Mouse (Mus musculus) lung, postnatal 0 days (tissue): ENCODE results near the gene Tpbgl. TPM values are rescaled to one million over a fixed set of nuclear protein-coding genes. Genes with fewer than 3 reads are reported as not detected.

Experiments used
- ATAC-seq: fragments of 200-750 bp; cut with Nextera tagmentation; 2 replicates; pipeline ENCODE4 v1.8.0; 2017; ENCODE audit warnings: moderate library complexity
- DNase-seq: peaks from one replicate; pipeline ENCODE4 v3.0.0-alpha.2; 2016; ENCODE audit warnings: low spot score
- H3K27ac ChIP-seq: fragments of 300-500 bp; sonication (generic); 2 replicates; pipeline ENCODE4 v1.5.1; 2014; ENCODE audit warnings: antibody characterized with exemption, mild to moderate bottlenecking, low read length, mixed read lengths
- H3K27me3 ChIP-seq: fragments of 300-500 bp; sonication (generic); replicated peaks from 2 replicates; pipeline ENCODE4 v1.6.1; 2014; ENCODE audit warnings: low read length, mixed read lengths; ENCODE audit not compliant: insufficient read depth
- H3K36me3 ChIP-seq: fragments of 300-500 bp; sonication (generic); 2 replicates; pipeline ENCODE4 v1.6.1; 2014; ENCODE audit warnings: low read length, mixed read lengths; ENCODE audit not compliant: insufficient read depth
- H3K4me1 ChIP-seq: fragments of 300-500 bp; sonication (generic); 2 replicates; pipeline ENCODE4 v1.6.1; 2014; ENCODE audit warnings: antibody characterized with exemption, low read depth, low read length, mixed read lengths; ENCODE audit not compliant: insufficient read depth
- H3K4me2 ChIP-seq: fragments of 300-500 bp; sonication (generic); replicated peaks from 2 replicates; pipeline ENCODE4 v1.6.1; 2014; ENCODE audit warnings: low read depth, mild to moderate bottlenecking, low read length, moderate library complexity, mixed read lengths
- H3K4me3 ChIP-seq: fragments of 300-500 bp; sonication (generic); 2 replicates; pipeline ENCODE4 v1.5.1; 2014; ENCODE audit warnings: low read depth, low read length
- H3K9ac ChIP-seq: fragments of 300-500 bp; sonication (generic); replicated peaks from 2 replicates; pipeline ENCODE4 v1.6.1; 2014; ENCODE audit warnings: low read depth, mild to moderate bottlenecking
- H3K9me3 ChIP-seq: fragments of 300-500 bp; sonication (generic); 2 replicates; pipeline ENCODE4 v1.6.1; 2016; ENCODE audit warnings: low read length, mixed read lengths
- CTCF ChIP-seq: IDR thresholded peaks from 2 replicates; pipeline ENCODE4 v1.5.1; 2016; ENCODE audit warnings: antibody characterized with exemption, mild to moderate bottlenecking
- EP300 ChIP-seq: IDR thresholded peaks from 2 replicates; pipeline ENCODE4 v1.6.1; 2016; ENCODE audit warnings: antibody characterized with exemption, mild to moderate bottlenecking, control low read depth
- WGBS: fragments of 180-500 bp; shearing (Covaris S2); extraction: QIAGEN DNeasy Blood & Tissue Kit; methylation state at CpG from one replicate; pipeline ENCODE4 v1.1.7; 2014; 5-methylcytosine and 5-hydroxymethylcytosine counted together
- polyA plus RNA-seq: library from polyadenylated mRNA; unstranded; fragments of >200 nt; fragmentation: Nextera tagmentation; extraction: Ambion mirVana; gene quantifications from 2 replicates; pipeline ENCODE4 v1.2.1, GENCODE M21; 2015

Tpbgl gene
- polyA plus RNA-seq, 1 experiment from 2014 or later, result 0.79 TPM

- no peaks in the 10 kb centered on the region for H3K4me1 ChIP-seq
- no peak overlapping the region for H3K9ac ChIP-seq
- DNase-seq (no peak), ATAC-seq (no peak)
- TF ChIP-seq EP300 (no peak), CTCF (no peak)
- H3K4me2 ChIP-seq, result no peak overlapping the region
- peaks cover 15% of the 10 kb centered on the region; the same call in 1 of the 2 replicates for H3K36me3 ChIP-seq
- WGBS, result 84% methylated on average over 2 of the region's 2 CpGs
- no peak overlapping the region for H3K4me3 ChIP-seq
- H3K27ac ChIP-seq, result no peak overlapping the region
- no peaks in the 10 kb centered on the region for H3K27me3 ChIP-seq
- no peaks in the 10 kb centered on the region for H3K9me3 ChIP-seq
Measured at GRCm38 (mm10) chr7:99605058-99605457, 21.8 kb downstream of the Tpbgl start.

- peaks cover 20% of the 10 kb centered on the region; the same call in 1 of the 2 replicates for H3K36me3 ChIP-seq
Measured at GRCm38 (mm10) chr7:99603875-99604662, 22.8 kb downstream of the Tpbgl start.

GRCm38 (mm10) chr7:99598722-99599121 is 28.2 kb downstream of the Tpbgl start:
- no peak overlapping the region for H3K4me2 ChIP-seq
- peaks cover 28% of the 10 kb centered on the region; the same call in 1 of the 2 replicates for H3K36me3 ChIP-seq
- H3K9ac ChIP-seq, result no peak overlapping the region
- no peak overlapping the region for H3K4me3 ChIP-seq
- DNase-seq (no peak), ATAC-seq (no peak)
- H3K27me3 ChIP-seq, result no peaks in the 10 kb centered on the region
- 78% methylated on average over 4 of the region's 4 CpGs for WGBS
- no peaks in the 10 kb centered on the region for H3K9me3 ChIP-seq
- H3K4me1 ChIP-seq, result no peaks in the 10 kb centered on the region
- TF ChIP-seq EP300 (no peak), CTCF (peak; percentile 50)
- H3K27ac ChIP-seq, result no peak overlapping the region

More at GRCm38 (mm10) chr7:99603875-99604662, 22.8 kb downstream of the Tpbgl start:
- Histone ChIP-seq H3K9me3 (no peaks in the 10 kb centered on the region), H3K4me1 (no peaks in the 10 kb centered on the region), H3K9ac (no peak overlapping the region), H3K4me3 (no peak overlapping the region), H3K4me2 (no peak overlapping the region), H3K27me3 (no peaks in the 10 kb centered on the region), H3K27ac (no peak overlapping the region)
- WGBS, result 75% methylated on average over 8 of the region's 8 CpGs
- TF ChIP-seq EP300, result no peak
- no peak for ATAC-seq
- no peak for DNase-seq

GRCm38 (mm10) chr7:99593868-99594803 is 32.8 kb downstream of the Tpbgl start:
- Histone ChIP-seq H3K4me1 (no peaks in the 10 kb centered on the region), H3K4me3 (no peak overlapping the region), H3K9me3 (no peaks in the 10 kb centered on the region), H3K27me3 (no peaks in the 10 kb centered on the region), H3K4me2 (no peak overlapping the region), H3K27ac (no peak overlapping the region), H3K36me3 (peaks cover 36% of the 10 kb centered on the region), H3K9ac (no peak overlapping the region)
- no peak for TF ChIP-seq CTCF
- no peak for TF ChIP-seq EP300
- ATAC-seq (peak; percentile 39), DNase-seq (no peak)
- WGBS, result 77% methylated on average over 15 of the region's 15 CpGs

GRCm38 (mm10) chr7:99592669-99593068 is 34.2 kb downstream of the Tpbgl start:
- 93% methylated on average over 3 of the region's 3 CpGs for WGBS
- Histone ChIP-seq H3K27ac (no peak overlapping the region), H3K27me3 (no peaks in the 10 kb centered on the region), H3K9me3 (no peaks in the 10 kb centered on the region), H3K4me3 (no peak overlapping the region), H3K36me3 (peaks cover 46% of the 10 kb centered on the region), H3K9ac (no peak overlapping the region), H3K4me1 (no peaks in the 10 kb centered on the region), H3K4me2 (no peak overlapping the region)
- no peak for TF ChIP-seq CTCF
- TF ChIP-seq EP300, result no peak
- no peak for DNase-seq
- no peak for ATAC-seq

- H3K27ac ChIP-seq, result no peak overlapping the region
- H3K27me3 ChIP-seq, result no peaks in the 10 kb centered on the region
- no peak overlapping the region for H3K4me3 ChIP-seq
- DNase-seq, result no peak
- WGBS, result 76% methylated on average over 5 of the region's 5 CpGs
- no peak for TF ChIP-seq EP300
- no peak for TF ChIP-seq CTCF
- H3K4me1 ChIP-seq, result no peaks in the 10 kb centered on the region
- no peak for ATAC-seq
- H3K9me3 ChIP-seq, result no peaks in the 10 kb centered on the region
- H3K36me3 ChIP-seq, result peaks cover 49% of the 10 kb centered on the region
- H3K9ac ChIP-seq, result no peak overlapping the region
- no peak overlapping the region for H3K4me2 ChIP-seq
Measured at GRCm38 (mm10) chr7:99590646-99591045, 36.3 kb downstream of the Tpbgl start.
